Mouse (Mus musculus): ENCODE measurements at regions not wholly inside any gene's neighbourhood (a gene's known extent, or its start where the extent isn't known, plus 50 kb on each side); places are given as distances from the start of the nearest gene placed in this dataset.

- DNase-seq: peak; percentile 32
Measured at GRCm38 (mm10) chr2:133614672-133615071, 62.7 kb downstream of the Bmp2 start.

- DNase-seq: no peak
Measured at GRCm38 (mm10) chr2:133615299-133615698, 63.3 kb downstream of the Bmp2 start.

DNA sequence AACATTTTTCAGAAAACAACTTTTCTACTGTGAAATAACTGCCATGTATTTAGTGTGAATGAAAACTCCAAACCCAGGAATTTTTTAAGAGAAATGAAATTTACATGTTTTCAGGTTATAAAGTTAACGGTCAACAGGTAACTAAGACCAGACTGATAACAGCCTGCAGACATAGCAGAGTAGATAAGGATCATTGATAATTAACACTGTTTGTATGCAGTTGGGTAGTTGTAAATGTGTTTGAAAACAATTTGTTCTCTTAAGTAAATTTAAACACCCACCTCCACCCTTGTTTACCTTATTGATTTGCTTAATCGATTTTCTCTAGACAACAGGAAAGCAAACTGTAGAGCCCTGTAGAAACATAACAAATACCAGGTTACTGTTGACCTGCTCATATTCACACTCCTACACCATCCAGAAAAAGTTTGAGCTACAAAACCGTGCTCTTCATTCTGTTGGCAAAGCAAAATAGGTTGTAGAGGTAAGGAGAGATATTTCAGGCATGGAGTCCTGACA is 65.4 kb downstream of the Bmp2 start:
- DNase-seq: no peak

DNA sequence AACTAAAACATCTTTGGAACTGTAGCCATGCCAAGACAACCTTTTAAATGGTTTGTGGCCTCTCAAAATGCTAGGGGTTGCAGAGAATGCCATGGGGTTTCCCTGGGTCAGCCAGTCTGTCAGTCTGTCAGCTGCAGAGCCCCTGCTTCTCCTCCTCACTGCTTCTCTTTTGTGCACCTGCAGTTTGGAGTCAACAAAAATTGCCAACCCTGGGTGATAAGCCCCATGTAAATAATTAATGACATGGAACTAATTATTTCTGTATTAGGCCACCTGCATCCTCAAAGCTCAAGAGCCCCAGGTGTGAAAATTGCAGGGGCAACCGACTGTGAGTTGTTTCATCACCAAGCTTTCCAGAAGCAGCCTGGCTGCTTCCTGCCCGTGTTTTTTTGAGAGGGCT is 70.6 kb downstream of the Bmp2 start:
- DNase-seq: no peak

GRCm38 (mm10) chr2:133625542-133625941 is 73.6 kb downstream of the Bmp2 start:
- DNase-seq: peak; percentile 37

DNA sequence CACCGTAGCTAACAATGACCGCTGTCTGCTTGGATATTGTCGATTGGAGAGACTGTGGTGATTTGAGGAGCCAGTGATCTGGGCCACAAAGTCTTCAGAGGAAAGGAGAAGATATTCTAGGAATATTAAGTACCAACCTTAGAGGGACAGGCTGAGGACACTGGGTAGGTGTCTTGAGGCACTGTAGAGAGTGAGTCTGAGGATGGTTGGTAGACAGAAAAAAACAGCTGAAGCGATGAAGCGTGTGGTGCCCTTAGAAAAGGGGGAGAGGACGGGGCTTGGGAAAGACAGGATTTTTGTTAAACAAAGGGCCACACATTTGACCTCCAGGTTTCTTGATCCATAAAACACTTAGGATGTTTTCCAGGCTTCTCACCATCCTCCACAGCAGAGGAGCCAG is 76.9 kb downstream of the Bmp2 start:
- DNase-seq: no peak

DNA sequence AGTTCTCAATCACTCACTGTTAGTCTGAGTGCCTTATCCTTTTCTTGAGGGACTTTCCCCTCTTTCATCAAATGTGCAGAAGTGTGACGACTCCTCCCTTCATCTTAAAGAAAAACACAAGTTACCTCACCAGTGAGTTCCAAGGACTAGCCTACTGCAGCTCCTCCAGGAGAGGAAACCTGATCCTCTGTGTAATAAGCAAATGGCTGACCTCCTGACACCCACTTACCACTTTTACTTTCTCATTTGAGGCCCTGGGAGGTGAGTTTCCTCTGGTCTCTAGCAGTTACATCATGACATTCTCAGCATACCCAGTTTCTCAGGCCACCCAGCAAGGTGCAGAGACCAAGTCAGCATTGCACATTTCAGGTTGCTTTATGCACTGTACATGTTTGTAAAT is 83.5 kb downstream of the Bmp2 start:
- no peak for DNase-seq

DNA sequence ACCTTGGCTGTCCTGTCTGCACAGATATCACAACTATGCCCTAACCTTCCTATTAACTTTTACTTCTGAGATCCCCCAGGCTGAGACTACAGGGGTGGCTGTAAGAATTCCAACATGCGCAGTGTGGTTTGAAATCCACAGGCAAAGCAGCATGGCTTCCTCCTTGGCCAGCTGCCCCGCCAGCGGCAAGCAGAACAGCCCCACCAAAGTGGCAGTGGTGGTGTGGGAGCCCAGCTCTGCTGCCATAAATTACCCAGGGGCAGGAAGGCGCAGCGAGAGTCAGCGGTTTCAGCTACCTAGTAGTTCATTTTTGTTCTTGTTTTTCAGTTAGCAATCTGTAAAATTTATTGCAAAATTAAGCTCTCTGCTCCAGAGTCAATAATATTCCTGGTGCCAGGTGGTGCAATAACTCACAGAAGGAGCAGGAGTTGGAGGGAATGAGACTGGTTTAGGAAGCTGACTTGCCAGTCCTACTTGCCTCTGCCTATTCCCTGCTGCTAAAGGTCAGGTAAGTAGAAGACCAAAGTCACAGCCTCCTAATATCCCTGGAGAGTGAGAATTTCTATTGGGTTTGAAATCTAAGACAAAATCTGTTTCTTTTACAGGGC is 98.0 kb downstream of the Bmp2 start:
- no peak for DNase-seq

DNA sequence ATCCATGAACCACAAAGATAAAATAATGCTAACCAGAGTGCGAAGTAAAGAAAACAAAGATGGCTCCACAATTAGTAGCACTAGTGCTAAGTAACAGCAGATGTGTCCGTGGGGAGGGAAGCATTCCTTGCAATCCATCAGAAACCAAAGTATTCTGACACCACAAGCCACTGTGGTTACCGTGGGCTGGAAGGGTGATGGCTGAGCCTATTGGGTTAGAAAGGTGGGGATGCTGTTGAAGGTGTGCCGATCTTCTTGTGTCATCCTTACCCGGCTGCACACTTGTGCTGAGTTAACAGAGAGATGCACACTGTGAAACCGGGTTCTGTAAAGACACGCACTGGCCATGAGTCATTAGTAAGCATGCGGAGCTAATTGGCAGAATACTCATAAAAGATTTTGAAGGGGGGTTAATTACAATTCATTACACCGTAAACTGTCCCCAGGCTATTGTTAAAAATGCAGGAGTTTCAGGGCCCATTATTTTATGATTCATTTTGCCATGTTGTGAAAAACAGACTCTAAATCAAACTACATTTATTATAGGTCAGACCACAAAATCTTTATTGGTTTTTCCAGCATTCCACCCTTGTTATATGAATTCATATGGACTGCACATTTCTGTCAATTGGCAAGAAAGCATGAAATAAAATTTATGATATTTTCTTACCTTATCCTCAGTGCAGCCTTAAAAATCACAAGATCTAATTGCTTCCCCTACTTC is 114.5 kb downstream of the Bmp2 start:
- no peak for DNase-seq

DNA sequence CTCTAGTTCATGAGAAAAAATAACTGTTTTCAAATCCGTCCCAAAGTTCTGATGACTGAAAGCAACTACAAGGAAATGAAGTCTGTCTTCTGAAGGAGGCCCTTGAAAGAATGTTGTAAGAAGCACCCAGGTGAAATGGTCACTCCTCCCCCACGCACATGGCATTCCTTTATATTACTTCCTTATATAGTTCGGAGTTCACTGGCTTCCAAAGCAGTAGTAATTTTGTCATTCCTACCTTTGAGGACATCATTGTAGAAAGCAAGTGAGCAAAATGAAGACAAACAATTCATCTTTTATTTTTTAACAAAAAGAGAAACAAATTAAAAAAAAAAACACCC is 115.1 kb downstream of the Bmp2 start:
- no peak for DNase-seq

DNA sequence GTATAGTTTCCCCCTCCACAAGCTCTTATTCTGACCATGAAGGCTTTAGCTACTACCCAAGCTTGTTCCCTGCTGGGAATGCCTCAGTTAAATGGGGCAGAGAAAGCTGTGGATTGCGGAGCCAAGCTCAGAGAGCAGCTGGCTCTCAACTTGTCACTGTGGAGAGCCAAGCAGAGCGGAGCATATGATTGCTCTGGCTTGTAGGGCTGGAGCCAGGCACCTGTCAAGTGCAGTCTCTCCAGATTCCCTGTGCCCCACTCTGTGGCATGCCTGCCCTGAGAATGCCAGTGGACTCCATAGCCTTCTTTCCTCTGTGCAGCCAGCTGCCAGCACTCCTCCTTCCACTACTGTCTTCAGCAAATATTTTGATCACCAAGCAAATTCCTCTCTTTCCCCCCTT is 117.9 kb downstream of the Bmp2 start:
- DNase-seq: no peak

DNA sequence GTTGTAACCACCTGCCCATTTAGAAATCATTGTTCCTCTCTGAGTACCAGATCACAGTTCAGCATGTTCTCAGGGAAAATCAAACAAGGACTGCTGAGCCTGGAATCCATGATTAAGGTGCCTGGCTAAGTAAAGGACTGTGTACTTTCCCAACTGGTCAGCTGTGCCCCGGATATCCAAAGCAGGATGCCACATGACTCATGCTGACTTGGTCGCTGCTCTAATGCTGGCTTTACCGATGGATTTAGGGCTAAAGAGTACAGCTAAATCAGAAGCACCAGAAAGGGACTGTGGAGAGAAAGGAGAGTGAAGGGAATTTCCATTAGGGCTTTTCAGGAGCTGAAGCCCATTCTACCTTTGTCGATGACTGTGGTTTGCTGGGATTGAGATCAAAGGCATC is 119.6 kb downstream of the Bmp2 start:
- DNase-seq: no peak

DNA sequence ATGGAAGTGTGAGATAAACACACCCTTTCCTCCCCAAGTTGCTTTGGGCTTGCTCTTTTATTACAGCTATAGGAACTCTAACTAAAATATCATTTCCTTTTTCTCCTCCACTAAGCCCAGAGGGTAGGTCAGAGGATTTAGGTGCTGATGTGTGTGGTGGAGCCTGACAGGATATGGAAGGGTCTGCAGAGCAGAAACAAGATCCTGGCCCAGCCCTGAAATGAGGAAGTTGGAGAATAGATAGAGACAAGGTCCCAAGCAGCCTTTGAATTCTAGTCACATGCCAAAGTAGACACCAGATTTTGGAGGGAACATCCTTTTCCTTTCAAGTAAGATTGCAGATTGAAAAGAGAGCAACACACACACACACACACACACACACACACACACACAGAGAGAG is 132.4 kb downstream of the Bmp2 start:
- no peak for DNase-seq

- no peak for DNase-seq
Measured at GRCm38 (mm10) chr2:133688121-133688787, 136.3 kb downstream of the Bmp2 start.

GRCm38 (mm10) chr2:133688788-133689155 is 136.8 kb downstream of the Bmp2 start:
- no peak for DNase-seq

DNA sequence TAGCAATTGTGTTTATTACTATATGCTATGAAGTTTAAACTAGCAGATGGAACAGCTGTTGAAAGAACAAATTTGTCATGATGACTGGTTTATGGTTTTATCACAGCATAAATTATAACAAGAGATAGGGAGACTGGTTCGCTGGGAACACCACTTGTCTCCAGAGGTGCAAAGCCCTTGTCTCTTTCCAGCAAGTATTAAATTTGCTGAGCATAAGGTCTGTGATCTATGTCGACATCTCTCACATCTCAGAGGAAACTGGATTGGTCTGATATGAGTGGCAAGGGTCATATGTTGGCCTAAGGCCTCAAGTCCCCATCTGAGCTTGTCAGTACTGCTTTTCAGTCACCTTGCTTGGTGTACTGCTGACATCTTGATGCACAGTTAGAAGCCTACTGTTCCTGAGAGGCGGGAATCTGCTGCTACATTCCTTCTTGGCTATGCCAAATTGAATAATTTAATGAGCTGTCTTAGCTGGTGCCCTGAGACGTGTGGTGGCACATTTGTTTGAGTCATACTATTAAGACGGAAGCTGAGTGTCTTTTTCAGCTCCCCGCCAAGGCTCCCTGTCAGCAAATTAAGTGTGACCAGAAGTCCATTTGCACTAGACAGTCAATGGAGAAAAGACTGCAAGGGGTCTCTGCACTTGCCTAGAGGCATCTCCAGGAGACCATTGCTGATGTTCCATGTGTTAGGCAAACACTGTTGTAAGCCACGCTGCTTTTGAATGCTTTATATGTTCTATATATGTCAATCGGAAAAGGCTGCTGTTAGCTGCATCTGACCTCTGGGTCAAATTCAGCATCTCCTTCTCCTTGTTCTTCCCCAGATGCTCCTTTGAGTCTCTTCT is 157.0 kb downstream of the Bmp2 start:
- DNase-seq: no peak

- DNase-seq: no peak
Measured at GRCm38 (mm10) chr2:133716243-133716642, 164.3 kb downstream of the Bmp2 start.

DNA sequence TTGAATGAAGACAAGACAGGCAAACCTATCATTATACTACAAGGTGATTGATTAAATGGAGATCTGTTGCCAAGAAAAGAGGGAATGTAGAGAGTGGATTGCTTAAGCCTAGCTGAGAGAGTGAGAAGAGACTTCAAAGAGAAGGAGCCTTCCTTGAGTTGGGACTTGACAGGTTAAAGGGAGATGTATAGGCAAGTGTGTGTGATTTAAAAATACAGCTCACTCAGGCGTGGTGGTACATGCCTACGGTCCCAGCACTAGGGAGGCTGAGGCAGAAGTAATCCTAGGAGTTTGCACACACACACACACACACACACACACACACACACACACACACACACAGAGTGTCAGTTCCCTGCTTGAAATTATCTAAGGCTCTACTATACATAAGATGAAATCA is 165.1 kb downstream of the Bmp2 start:
- no peak for DNase-seq

- peak; percentile 27 for DNase-seq
Measured at GRCm38 (mm10) chr2:133724310-133724709, 172.4 kb downstream of the Bmp2 start.

GRCm38 (mm10) chr2:133724757-133725156 is 172.8 kb downstream of the Bmp2 start:
- no peak for DNase-seq

- DNase-seq: no peak
Measured at GRCm38 (mm10) chr2:133734469-133735225, 182.7 kb downstream of the Bmp2 start.

DNA sequence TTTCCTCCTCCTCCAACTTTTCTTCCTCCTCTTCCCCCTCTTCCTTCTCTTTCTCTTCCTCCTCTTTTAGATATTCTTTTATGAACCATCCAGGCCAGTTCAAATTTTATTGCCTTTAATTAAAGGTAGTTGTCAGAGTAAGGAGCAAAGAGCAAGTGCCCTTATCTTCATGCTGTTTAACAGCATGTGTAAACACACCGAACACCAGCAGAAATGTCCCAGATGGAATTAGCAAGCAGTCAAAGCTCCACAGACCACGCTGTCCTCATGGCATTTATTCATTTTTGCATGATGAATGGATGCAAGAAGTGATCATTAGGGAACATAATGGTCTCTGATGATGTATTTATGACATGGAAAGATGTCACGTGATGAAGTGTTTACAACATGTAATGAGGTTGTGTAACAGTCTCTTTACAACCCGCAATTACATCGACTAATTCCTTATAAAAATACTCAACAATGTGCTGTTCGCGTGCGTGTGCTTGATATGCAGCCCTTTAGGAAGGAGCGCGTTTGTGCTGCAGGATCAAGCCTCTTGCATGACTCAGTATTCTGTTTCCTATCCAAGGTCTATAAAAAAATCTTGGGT is 187.0 kb downstream of the Bmp2 start:
- DNase-seq: no peak
